Mouse (Mus musculus) spleen, adult 2 months (tissue): Measurements from ENCODE around the gene Adcy6.

Source experiments
- CTCF ChIP-seq: fragments of 200-500 bp; IDR thresholded peaks from 2 replicates; pipeline ENCODE4 v1.5.1; 2011; ENCODE audit warnings: mild to moderate bottlenecking, inconsistent platforms; ENCODE audit not compliant: insufficient read depth, insufficient read length, insufficient replicate concordance; ENCODE audit errors: extremely low read depth
- POLR2A ChIP-seq: fragments of 200-500 bp; IDR thresholded peaks from 2 replicates; pipeline ENCODE4 v1.6.1; 2011; ENCODE audit warnings: low read depth, low read length, inconsistent platforms

DNA sequence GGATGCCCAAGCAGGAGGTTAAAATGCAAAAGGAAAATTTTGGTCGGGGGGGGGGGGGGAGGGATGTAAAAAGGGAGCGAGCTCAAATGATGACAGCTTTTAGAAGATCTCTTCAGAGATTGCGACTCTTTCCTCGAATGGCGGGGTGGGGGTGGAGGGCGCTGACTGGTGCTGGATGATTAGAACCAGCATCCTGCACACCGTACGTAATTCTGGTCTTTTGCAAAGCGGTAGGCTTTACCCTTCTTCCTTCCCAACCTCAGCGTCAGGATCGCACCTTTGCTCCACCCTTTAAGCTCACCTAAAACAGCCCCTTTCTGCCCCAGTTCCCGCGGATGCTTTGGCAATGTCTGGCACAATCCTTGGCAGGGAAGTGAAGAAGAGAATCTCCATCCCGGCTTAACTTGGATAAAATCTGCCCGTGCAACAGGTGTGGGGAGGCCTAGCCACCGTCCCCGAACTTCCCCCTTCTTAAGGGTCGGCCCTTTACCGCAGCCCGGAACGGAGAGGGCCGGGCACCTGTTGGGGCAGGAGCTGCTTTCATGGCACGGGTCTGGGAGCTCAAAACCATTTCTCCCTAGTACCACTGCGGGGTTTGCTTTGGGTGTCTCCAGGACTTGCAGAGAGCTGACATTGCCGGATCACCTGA, 24.1 kb upstream of the Adcy6 start:
- no peak for TF ChIP-seq CTCF
- no peak for TF ChIP-seq POLR2A
